Mouse (Mus musculus) right cerebral cortex, postnatal 14 days (tissue): Measurements from ENCODE around the gene Hdac4.

ENCODE experiments used
- DNase-seq: peaks from one replicate; pipeline ENCODE4 v3.0.0; 2022

Gene Hdac4

DNA sequence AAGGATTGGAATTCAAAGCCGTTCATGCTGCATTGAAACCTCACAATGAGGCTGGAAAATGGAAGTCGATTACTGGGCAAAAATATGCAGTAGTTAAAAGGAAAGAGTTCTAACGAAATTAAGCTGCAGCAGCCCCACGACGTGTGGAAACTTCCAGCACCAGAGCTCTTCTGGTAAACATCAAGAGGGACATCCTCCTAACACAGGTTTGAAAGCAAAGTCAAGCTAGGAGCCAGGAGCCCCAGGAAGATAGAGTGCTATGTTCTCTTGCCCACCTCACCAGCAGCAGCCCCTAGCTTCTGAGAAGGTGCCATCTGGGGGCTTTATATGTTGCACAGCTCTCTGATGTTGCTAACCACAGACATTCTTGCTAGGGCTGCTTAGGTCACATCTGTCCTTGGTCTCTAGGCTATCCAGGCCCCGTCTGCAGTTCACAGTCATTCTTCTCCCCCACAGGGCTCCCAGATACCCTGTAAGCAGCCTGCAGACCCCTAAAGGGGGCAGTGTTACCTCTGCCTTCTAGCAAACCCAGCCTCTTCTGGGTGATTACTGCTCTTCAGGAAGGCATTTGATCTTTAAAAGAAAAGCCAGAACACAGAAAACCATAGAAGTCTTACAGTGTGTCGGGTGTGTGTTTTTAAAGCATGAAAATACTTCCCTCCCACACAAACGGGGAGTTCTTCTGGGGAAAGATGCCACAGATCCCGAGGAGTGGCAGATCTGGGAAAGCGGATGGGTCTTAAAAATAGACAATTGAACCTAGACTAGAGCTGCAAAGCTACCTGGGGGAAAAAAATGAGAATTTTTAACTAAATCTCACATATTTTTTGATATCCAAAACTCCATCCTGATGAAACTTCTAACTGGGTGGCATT lies 17.2 kb downstream of the Hdac4 start:
- no peak for DNase-seq

DNA sequence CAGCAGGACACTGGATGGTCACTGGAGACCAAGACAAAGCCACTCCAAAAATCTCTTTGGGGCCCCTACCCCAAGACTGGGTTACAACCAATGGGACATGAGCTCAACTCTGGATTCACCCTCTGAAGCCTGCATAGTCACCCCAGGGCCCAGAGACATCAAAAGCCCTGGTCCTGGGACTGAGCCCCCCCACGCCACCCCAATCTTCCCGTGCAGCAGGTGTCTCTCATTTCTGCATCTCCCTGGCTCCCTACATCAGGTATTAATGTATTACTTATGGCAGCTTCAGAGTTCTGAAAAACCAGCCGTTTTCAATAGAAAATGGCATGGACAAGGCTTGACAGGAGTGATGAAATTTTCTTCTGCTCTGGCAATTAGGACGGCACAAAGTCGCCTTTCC lies 17.9 kb downstream of the Hdac4 start:
- no peak for DNase-seq

DNA sequence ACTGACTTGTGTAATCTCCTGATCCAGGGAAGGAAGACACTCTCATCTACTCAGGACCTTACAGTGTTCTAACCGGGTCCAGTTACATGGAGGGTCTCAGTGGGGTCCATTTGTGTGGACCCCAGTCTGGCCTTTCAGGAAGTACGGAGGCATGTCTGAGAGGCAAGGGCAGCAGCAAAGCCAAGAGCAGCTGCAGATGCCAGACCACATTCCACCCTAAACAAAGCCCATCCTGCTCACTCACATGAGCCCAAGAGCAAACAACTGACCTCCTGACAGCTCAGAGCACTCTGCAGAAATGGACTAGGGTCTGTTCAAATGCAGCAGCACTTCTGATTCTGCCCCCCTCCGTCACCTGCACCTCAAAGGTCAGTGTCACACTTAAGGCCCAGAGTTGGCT lies 18.3 kb downstream of the Hdac4 start:
- DNase-seq = no peak

DNA sequence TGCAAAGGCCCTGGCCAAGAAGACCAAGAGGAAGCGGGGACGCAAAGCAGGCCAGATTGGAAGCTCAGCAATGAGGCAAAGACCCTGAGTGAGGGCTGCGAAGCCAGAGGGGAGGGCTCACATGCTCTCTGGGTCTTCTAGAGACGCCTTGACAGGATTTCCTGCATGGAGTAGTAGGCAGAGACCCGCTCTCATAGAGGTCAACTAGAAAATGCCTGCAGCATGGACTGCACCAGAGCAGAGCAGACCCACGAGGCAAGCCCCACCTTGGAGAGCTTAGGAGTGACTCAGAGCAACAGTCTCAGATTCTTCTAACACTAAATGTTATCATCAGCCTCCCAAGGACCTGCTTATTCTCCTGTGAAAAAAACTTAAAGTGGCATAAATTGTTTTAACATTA lies 20.2 kb downstream of the Hdac4 start:
- DNase-seq = no peak

DNA sequence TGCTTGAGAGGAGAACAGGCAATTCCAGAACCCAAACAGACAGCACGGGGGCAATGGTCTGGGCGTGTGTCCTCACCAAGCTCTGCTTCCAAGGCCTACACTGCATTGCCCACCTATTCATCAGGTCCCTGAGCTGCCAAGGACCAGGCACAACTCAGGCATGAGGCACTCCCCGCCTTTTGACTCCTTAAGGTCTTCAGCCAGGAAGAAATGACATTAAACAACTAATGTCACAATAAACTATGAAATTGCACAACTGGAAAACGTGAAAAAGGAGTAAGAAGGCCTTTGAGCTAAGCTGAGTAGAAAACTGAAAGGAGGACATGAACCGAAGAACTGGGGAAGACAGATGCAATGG lies 20.6 kb downstream of the Hdac4 start:
- DNase-seq = no peak

DNA sequence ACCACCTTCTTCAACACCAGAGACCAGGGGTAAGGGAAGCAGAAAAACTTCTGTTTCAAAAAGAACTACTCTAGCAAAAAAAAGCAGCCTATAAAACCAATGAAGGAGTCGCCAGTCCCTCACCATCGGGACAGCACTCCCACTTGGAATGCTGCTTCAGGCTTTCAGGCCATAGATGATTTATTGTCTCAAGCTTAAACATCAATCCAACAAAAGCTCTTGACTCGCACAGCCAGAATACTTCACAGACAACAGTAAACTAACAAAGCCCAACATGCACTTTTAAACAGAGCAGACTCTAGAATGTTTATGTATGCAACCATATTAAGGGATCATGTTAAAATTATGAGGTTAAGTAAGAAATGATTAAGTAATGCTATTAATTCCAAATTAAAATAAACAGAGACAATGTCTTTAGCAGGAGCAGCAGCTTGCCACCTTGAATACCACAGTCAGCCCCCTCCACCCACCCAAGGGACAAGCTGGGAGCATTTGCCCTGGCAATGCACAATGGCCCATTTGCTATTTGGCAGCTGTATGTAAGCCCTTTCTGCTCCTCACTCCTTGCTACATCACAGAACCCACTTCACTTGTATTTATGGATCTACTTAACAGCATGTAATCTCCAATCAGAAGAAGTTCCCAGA lies 21.1 kb downstream of the Hdac4 start:
- DNase-seq = no peak

DNA sequence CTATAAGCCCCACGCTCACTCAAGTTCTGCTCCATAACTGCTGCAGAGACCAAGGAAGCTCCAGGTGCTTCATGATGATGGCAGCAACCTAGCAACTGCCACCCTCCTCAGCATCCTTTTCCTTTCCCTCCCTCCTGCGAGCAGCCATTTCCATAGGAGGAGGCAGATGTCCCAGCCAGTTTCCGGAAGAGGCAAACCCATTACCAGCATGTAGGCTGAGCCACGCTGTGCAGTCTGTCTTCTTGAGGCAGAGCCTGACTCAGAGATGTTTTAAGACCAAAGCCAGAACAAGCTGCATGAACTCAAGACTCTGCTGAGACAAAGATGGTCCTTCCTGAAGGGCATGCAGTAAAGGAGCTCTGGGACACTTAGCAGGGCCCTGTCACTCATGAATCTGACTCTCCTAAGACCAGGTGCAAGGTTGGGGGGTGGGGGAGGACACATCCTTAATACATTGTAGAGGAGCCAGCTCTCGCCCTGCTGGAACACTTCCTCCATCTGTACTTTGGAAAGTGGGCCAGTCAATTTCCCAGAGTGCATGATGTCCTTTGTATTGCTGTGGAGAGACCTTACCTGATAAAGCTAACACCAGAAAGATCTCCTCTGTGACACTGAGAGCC lies 24.8 kb downstream of the Hdac4 start:
- DNase-seq = no peak

DNA sequence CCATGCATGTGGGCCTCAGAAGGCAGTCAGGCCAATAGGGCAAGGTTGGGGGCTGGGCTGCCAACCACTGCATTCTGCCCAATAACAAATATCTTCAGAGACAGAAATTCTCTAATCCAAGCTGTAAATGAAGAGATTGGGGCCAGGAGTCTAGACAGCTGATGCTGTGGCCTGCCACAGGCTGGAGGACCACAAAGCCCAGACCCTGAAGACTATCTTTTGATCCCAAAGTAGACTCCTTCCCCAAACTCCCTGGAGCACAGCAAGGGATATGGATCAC lies 25.8 kb downstream of the Hdac4 start:
- no peak for DNase-seq

DNA sequence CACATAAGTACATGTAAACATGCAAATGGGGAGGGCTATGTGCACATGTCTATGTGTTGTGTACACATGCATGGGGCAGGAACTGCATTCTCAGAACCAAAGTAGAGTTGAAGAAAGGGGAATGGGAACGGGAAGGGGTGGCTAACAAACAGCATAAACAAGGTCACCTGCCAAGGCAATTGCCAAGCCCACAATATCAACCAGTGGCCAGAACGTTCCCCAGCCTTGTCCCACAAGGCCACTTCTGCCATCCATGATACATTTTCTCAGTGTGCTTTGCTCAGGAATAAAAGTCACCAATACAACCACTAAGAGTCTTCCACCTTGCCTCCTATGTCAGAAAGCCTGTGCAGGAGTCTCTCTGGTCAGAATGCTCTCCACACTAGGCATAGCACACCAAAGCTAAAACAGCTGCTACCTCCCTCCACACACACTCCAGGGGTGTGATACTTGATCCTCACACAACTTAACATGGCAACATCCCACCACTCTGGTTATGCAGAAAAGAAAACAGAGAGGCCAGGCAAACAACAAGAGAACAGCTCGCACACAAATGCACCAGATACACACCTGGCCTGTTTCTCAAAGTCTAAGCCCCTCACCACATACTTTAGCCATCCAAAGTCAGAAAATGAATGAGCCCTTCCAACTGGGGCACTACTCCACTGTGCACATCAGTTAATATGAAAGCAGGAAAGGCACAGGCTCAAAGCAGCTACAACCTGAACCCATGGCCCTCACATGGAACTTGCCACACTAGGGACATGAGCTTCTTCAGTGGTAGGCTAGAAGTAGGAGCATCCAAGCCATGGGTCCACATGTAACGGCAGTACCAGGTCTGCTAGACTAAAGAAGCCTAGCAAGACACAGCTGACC lies 26.4 kb downstream of the Hdac4 start:
- no peak for DNase-seq

DNA sequence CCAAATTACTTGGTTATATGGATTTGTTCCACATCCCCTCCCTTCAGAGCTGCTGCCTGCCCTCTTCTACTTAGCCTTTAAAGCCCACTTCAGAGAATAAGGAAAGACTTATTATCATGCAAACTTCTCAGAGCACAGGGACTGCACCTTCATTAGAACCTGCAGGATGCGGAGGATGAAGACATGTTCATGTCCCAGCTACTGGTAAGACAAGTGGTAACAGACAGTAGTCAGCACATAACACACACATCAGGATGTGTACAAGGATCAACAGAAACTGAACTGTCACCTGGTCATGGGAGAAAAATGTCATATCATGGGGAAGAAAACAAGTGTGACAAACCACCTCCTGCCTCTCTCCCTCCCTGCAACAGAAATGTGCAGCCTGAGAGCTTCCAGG lies 31.6 kb downstream of the Hdac4 start:
- no peak for DNase-seq

DNA sequence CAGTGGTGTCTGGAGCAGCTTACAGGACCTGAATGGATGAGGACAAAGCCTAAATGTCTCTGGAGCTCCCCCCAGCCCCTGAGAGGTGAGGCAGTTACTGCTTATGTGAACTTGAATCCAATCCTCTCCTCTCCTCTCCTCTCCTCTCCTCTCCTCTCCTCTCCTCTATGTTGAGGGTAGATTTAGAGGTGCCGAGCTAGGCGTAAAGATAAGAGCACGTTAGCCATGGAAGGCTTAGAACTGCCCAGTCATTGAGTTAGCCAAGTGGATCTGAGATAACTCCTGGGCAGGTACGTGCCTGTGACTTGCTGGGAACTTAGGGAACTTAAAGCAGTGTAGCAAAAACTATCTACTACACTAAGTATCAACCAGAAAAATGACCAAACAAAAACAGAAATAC lies 35.7 kb downstream of the Hdac4 start:
- no peak for DNase-seq

DNA sequence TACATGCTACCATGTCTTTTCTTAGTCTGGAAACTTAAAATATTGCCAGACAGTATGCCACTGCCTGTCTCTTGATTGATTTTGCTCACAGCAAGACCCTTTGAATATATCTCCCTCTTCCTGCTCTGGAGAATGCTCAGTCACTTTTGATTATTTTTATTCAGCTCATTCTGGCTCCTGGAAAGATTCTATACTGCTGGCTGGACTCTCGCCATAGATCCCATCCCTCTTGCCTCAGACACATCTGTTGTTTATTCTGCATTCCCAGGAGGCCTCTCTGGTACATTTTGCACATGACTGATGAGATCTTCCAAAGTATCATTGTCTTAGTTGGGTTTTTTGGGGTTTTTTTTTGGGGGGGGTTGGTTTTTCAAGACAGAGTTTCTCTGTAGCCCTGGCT lies 45.3 kb downstream of the Hdac4 start:
- DNase-seq = no peak

DNA sequence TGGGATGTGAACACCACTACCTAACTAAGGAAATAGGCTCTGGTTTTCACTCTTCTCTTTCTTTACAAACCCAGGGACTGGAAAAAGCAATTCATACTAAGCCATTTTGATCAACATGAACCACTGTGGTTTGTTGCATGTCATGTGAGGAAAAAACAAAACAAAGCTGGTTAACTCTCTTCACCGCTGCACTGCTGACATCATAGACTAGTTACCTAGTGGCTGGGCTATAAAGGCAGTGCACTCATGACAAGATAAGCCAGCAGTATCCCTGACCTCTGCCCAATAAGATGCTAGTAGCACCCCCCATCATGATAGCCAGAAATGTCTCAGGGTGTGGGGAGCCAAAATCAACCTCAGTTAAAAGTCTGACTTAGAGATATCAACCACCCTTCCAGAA lies 47.0 kb downstream of the Hdac4 start:
- no peak for DNase-seq

DNA sequence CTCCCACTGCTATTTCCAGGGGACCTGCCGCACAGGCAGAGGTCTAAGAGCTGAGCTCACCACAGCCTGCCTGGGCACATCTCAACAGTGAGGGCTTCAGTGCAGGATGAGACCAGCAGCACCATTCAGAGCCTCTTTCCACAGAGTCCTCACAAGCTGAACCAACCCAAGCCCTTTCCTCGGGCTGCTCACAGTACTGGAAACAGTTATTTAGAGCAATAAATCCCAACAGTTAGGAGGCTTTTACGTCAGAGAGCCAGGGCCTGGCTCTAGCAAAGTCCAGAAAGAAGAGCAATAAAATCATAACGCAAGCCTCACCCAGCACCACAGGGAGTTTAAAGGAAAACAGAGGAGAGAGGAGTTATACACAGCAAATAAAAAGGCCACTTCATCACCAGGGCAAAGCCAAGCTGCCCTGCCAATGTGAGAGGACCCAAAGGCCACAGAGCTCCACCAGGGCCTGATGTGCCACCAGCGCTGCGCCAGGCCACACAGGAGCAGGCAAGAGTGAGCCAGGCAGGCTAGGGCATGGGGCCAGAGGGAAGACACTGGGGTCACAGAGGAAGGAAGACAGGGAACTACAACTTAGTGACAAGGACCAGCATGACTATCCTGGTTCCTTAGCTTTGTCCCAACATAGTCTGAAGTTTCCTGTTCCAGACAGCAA lies 50.5 kb downstream of the Hdac4 start:
- no peak for DNase-seq

DNA sequence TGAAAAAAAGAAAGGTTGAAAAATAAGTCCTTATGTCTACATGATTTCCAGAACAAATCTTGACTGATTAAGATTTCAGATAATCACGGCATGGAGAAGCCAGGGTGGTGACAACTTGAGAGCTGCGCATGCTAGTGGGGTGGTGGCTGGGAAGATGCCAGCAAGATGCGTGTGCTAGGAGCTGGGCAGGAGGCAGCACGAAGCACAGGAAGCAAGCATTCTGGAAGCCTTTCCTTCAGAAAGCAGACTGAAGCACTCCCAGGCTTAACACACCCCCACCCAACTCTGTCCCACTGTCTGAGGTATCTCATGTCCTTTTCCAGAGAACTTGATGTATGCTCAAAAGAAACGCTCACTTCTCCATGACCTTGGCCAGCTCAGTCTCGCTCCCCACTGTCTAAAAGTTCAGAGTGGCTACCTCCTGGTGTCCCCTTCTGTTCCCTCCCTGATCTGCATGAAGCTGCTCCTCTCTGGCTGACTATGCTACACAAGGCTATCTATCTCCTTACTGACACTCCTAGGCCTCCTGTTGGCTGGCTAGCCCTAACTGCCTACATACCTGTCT lies 52.1 kb downstream of the Hdac4 start:
- peak; percentile 38 for DNase-seq

DNA sequence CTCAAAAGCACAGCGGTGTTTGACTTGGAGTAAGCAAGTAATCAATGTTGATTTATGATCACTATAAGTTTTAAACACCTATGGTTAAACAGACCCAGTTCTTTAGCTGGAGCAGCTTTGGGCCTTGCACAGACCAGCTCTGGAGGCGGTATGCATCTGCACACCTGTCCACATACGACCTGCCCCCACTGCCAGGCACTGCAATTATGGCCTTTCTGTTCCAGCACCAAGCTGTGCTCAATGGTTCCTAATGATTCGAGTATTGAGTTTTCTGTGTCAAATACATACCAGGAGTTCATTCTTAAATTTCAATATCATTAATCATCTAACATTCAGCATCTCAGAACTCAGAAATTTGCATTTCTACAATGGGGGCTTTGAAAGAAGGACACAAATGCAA lies 52.7 kb downstream of the Hdac4 start:
- no peak for DNase-seq

DNA sequence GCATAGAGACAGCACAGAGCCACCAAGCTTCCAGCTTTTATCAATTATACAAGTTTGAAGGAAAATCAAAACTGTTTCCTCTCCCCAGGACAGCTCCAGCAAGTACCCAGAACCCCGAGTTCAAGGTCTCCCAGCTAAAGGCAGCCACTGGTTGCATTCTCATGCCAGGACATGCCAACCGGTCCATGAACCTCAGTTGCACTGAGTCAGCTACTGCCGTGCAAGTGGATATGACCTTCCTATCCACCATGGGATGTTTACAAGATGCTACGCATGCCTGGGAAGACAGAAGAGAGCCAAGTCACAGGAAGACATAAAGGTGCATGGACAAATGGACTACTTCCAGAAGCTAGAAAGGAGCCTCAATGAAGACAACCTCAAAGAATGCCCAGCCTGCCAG lies 56.5 kb downstream of the Hdac4 start:
- no peak for DNase-seq

DNA sequence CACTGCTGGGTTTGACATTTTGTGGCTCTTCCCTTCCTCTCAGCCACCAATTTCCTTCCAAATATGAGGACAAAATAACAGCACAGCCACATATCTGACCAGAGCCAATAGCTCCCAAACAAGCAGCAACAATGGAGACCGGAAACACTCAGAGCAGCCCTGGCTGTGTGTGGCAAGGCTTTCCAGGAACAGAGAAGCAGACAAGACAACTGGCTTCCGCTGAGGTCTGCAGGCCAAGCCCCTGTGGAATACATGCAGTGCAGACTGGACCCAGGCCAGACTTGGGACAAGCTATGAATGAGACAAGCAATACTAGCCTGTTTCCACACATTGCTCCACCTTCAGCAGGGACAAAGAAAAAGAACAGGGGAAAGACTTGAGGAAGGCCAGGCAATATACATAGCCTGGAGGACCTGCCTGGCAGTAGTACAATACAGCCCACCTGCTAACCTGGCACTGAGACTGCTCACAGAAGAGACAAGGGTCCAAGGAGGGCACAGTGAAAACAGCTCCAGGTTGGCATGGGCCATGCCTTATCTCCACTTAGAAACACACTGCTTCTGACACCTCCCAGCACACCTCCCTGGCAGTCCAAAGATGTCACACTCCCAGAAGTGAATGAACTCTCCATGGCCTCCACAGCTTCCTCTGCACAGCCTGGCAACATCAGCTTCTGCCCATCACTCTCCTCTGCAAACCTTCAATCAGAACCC lies 58.2 kb downstream of the Hdac4 start:
- DNase-seq = no peak

DNA sequence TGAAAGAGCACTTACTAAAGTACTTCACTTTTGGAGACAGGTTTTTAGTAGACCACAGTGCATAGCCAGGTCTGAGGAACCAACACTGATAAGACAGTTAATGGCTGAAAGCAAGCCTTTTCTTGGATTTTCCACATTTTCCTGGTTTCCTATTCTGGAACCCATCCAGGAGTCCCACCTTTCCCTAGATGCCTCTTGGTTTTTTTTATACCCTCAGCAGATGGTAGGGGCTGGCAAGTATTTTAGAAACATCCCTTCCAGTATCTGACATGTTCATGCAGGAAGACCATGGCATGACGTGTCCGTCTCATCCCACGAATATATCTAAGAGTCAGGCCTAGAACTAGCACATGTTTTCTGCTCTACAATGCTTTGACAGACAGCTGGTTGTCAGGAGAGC lies 59.1 kb downstream of the Hdac4 start:
- DNase-seq = no peak

DNA sequence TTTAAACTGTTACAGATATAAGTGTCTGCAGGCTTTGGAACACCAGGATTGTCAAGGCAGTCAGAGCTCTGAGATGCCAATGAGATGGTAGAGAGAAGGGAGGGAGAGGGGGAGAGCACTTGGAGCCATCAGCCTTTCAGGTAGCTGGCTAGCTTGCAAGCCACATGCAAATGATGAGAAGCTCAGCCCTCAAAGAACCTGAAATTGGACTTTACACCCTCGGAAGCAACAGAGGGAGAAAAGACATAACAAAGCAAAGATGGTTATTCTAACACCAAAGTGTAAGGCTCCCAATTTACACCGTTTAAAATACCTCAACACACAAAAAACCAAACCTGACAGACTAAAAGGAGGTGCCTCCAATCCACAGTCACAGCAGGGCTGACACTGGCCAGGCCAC lies 63.3 kb downstream of the Hdac4 start:
- DNase-seq = no peak

DNA sequence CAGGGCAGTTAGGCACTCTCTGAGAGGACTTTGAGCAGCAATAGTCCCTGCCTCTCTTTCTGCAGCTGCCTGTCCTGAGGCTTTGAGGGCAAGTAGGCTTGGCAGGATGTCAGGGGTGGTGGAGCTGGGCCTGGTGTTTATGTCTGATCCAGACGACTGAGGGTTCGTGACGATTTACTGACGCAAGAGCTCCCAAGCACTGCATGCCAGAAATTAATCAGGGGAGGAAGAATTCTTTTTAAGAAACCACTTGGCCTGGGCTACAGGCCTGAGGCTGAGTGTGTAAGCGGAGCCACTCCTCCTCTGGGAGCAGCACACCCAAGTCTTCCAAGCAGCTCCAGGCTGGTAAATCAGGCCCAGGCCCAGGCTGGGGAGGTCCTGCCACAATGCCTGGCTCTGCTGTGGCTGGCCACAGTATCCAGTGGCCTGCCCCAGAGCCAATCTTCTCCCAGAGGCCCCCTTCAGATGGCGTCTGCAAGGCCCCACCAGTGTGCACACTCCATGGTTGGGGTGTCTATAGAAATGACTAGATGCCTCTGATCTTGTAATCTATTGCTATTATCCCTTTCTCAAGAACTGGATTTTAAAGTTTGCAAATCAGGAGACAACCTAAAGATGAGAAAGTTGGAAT lies 64.9 kb downstream of the Hdac4 start:
- DNase-seq = peak; percentile 34

DNA sequence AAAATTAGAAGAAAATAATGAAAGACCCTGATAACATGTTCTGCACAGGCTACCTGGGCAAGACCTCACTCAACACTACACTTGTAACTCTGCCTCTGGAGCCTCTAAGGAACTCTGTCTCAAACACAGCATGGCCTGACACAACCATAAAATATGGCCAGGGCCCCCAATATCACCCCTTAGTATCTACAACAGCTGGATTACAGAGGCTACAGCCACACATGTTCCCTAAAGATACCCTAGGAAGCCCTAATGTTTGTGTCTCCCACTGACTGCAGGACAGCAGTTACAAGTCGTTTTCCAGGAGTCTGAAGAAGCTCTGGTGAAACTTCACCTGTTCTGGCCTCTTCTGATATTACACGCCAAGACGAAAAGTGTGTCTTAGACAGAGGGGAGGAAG lies 65.7 kb downstream of the Hdac4 start:
- no peak for DNase-seq
